Mouse (Mus musculus) limb, embryonic 11.5 days (tissue): ENCODE measurements at regions not wholly inside any gene's neighbourhood (a gene's known extent, or its start where the extent isn't known, plus 50 kb on each side); places are given as distances from the start of the nearest gene placed in this dataset.

Experiments
- ATAC-seq: fragments of 200-750 bp; cut with Nextera tagmentation; 2 replicates; pipeline ENCODE4 v1.8.0; 2017; ENCODE audit warnings: low read depth; ENCODE audit not compliant: insufficient number of reproducible peaks, low FRiP score, low TSS enrichment
- DNase-seq: peaks from one replicate; pipeline ENCODE4 v3.0.0-alpha.2; 2015; ENCODE audit warnings: low spot score
- H3K27ac ChIP-seq: fragments of 300-500 bp; sonication (generic); replicated peaks from 2 replicates; pipeline ENCODE4 v1.5.1; 2014; ENCODE audit warnings: low read depth, mild to moderate bottlenecking, low read length
- H3K27me3 ChIP-seq: fragments of 300-500 bp; sonication (generic); 2 replicates; pipeline ENCODE4 v1.6.1; 2014; ENCODE audit warnings: mild to moderate bottlenecking, low read length, mixed read lengths; ENCODE audit not compliant: control insufficient read depth, insufficient read depth
- H3K36me3 ChIP-seq: fragments of 300-500 bp; sonication (generic); 2 replicates; pipeline ENCODE4 v1.6.1; 2014; ENCODE audit warnings: mild to moderate bottlenecking, low read length, moderate library complexity, mixed read lengths; ENCODE audit not compliant: control insufficient read depth, insufficient read depth
- H3K4me1 ChIP-seq: fragments of 300-500 bp; sonication (generic); 2 replicates; pipeline ENCODE4 v1.6.1; 2014; ENCODE audit warnings: low read length, mixed read lengths; ENCODE audit not compliant: control insufficient read depth, insufficient read depth
- H3K4me2 ChIP-seq: fragments of 300-500 bp; sonication (generic); 2 replicates; pipeline ENCODE4 v1.6.1; 2014; ENCODE audit warnings: low read depth, mild to moderate bottlenecking, moderate library complexity; ENCODE audit not compliant: severe bottlenecking
- H3K4me3 ChIP-seq: fragments of 300-500 bp; sonication (generic); 2 replicates; pipeline ENCODE4 v1.5.1; 2014; ENCODE audit warnings: low read depth, low read length
- H3K9ac ChIP-seq: fragments of 300-500 bp; sonication (generic); 2 replicates; pipeline ENCODE4 v1.6.1; 2014; ENCODE audit warnings: mild to moderate bottlenecking, low read length
- H3K9me3 ChIP-seq: fragments of 300-500 bp; sonication (generic); 2 replicates; pipeline ENCODE4 v1.6.1; 2016; ENCODE audit warnings: low read length; ENCODE audit not compliant: control insufficient read depth
- WGBS: fragments of 180-500 bp; shearing (Covaris S2); extraction: QIAGEN DNeasy Blood & Tissue Kit; methylation state at CpG from one replicate; pipeline ENCODE4 v1.1.7; 2014; 5-methylcytosine and 5-hydroxymethylcytosine counted together

DNA sequence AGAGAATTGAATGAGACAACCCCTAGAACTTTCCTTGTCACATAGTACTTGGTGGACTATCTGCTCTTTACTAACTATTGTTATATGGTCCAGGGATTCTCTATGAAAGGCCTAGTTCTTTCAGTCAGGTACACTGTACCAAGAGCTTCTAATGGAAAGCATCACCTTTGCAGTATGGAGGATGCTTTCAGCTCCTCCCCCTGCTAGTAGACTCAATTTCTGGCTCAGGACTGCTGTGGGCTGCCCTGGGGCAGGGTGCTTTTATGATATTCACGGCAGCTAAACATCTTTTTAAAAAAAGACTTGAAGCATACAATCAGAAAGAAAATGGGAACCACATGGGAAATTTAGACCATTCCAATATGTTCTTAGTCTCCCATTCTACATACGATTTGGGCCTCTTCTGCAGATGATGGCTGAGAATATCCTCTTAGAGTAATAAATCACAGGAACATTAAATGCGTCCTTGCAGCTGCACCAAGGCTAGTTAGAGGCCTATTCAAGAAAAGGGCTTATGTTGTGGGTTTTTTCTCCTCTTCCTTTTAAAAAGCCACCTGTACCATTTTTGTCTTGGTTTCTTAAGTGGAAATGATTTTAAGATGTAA, 61.7 kb upstream of the 6030498E09Rik start:
- DNase-seq: no peak
- no peak overlapping the region for H3K9ac ChIP-seq
- ATAC-seq: peak; percentile 62; the same call in 1 of the 2 replicates
- H3K36me3 ChIP-seq: no peaks in the 10 kb centered on the region
- 33% methylated on average over 3 of the region's 3 CpGs for WGBS
- no peak overlapping the region for H3K4me3 ChIP-seq
- no peaks in the 10 kb centered on the region for H3K9me3 ChIP-seq
- no peaks in the 10 kb centered on the region for H3K27me3 ChIP-seq
- H3K4me2 ChIP-seq: no peak overlapping the region
- H3K27ac ChIP-seq: 0 out of 2 replicates have a peak overlapping the region, but pooled peaks have one; percentile 30
- H3K4me1 ChIP-seq: no peaks in the 10 kb centered on the region

DNA sequence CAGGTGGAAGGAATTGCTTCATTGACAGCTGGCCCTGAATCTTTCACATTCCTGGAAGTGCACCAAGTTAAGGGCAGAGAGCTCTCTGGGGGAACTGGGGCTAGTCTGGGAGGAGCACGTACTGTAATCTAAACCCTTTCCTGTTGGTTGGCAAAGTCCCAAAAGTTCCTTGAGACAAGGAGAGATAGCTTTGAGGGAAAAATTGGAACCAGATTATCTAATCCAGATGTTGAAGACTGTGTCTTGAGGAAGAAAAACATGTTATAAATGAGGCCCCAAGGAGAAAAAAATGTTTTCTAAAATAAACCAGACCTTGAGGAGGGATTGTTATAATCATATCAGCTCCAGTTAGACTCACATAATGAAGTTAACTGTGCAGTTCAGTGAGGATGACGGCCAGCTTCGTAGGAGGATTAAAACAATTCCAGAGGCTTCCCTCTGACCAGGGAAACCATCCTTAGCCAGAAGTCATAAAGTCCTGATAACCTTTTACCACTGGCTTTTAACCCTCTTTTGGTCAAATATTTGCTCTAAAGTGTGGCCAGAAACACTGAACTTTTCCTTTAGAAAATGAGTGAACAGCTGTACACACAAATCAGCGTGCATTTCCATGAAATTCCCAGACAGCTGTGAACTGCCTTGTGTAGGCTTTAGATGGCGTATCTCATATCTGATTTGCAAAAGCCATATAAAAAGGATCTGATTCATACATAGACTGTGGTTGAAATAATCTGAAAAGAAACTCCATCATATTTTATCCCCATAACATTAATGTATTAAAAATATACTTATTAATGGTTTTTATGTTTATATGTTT, 60.8 kb upstream of the 6030498E09Rik start:
- ATAC-seq (peak; percentile 80; the same call in 1 of the 2 replicates), DNase-seq (peak; percentile 24)
- H3K9ac ChIP-seq: no peak overlapping the region
- no peak overlapping the region for H3K27ac ChIP-seq
- no peaks in the 10 kb centered on the region for H3K27me3 ChIP-seq
- no peaks in the 10 kb centered on the region for H3K36me3 ChIP-seq
- H3K4me3 ChIP-seq: no peak overlapping the region
- 41% methylated on average over 5 of the region's 5 CpGs for WGBS
- H3K9me3 ChIP-seq: no peaks in the 10 kb centered on the region
- H3K4me1 ChIP-seq: no peaks in the 10 kb centered on the region
- no peak overlapping the region for H3K4me2 ChIP-seq
